Mouse (Mus musculus): ENCODE data around the gene Prim1.
"Not testable (repeated sequence)": the region's sequence is repeated elsewhere in the genome, so short reads cannot be mapped to it uniquely, and the experiment has no call there.

The Prim1 gene

DNA sequence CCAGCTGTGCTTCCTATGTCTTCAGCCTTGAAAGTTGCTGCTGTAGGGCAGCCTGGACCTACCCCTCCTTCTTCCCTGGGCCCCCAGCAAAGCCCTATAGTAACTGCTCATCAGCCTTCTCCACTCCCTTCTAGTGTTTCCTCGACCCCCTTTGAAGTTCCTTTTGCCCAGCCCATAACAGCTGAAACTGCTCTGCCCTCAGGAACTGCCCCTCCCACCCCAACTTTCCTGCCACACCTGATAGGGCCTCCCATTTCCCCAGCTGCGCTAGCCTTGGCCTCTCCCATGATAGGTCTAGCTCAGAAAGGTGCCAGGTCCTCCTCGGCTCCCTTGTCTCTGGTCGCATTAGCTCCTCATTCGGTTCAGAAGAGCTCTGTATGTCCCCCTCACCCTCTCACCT is 24.2 kb downstream of the Prim1 start:
- DNase-seq: peak in 1 of 2 experiments; percentile 13

- no peak for DNase-seq
Measured at GRCm38 (mm10) chr10:128039858-128040257, 24.9 kb downstream of the Prim1 start.

DNA sequence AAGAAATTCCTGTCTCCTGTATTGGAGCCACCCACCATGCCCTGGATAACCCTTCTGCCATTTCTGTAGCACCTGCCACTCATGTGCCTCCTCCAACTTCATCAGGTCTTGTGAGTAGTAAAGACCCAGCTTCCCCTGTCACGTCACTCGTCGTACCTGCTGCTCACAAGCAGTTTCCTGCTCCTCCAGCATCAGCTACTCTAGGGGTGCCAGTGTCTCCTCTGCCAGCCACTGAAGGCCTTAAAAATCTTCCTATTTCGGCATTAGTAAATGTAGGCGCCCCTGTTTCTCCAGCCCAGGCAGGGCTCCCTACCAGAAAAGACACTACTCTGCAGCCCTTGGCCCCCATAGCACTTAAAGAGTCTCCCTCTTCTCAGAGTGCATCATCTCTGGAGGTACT is 25.3 kb downstream of the Prim1 start:
- no peak for DNase-seq

DNA sequence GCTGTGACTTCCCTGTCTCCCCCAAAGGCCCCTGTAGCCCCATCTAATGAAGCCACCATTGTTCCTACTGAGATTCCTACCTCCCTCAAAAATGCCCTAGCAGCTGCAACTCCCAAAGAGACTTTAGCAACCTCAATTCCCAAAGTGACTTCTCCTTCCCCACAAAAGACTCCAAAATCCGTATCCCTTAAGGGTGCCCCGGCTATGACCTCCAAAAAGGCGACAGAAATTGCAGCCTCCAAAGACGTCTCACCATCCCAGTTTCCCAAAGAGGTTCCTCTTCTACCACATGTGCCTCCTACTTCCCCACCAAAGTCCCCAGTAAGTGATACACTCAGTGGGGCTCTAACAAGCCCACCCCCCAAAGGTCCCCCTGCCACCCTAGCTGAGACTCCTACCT is 26.7 kb downstream of the Prim1 start:
- no peak for DNase-seq

- DNase-seq: no peak
Measured at GRCm38 (mm10) chr10:128042466-128042865, 27.5 kb downstream of the Prim1 start.

DNA sequence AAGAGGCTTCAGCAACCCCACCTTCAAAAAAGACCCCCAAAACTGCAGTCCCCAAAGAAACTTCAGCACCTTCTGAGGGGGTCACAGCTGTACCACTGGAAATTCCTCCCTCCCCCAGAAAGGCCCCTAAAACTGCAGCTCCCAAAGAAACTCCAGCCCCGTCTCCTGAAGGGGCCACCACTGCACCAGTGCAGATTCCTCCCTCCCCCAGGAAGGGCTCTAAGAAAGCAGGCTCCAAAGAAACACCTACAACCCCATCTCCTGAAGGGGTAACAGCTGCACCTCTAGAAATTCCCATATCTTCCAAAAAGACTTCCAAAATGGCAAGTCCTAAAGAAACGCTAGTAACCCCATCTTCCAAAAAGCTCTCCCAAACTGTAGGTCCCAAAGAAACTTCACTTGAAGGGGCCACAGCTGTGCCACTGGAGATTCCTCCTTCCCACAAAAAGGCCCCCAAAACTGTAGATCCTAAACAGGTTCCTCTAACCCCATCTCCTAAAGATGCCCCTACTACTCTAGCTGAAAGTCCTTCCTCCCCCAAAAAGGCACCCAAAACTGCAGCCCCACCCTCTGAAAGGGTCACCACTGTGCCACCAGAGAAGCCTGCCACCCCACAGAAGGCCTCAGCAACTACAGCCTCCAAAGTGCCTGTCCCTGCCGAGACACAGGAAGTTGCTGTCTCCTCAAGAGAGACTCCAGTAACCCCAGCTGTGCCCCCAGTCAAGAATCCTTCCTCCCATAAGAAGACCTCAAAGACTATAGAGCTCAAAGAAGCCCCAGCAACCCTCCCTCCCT is 28.3 kb downstream of the Prim1 start:
- no peak for DNase-seq

DNA sequence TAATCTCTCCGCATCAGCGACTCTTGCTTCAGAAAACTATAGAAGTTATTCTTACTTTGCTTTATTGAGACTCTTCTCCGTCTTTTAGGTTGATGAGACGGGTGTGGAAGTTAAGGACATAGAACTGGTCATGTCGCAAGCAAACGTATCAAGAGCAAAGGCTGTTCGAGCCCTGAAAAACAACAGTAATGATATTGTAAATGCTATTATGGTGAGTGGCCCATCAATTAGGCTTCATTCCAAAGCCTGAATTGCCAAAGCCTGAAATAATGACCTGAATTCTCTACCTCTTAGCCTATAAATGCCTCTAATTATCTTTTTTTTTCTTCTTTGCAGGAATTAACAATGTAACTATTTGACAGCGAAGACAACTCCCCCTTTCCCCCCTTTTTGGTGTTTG is 33.2 kb downstream of the Prim1 start:
- DNase-seq: no peak

DNA sequence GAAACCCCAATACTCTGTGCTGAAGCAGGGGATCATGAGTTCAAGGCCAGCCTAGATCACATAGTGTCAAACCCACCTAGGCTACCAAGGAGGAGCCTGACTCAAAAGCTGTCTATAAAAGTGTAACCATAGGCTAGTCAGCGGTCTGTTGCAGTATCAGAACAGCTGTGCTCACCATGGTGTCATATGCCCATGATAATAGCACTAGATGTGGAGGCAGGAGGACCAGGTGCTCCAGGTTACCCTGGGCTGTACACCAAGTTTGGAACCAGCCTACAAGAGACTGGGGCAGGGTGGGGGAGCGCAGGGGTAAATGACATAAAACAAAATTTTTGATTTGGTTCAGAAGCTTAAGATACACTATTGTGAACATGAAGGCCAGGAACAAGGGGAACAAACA is 34.8 kb downstream of the Prim1 start:
- DNase-seq: no peak

DNA sequence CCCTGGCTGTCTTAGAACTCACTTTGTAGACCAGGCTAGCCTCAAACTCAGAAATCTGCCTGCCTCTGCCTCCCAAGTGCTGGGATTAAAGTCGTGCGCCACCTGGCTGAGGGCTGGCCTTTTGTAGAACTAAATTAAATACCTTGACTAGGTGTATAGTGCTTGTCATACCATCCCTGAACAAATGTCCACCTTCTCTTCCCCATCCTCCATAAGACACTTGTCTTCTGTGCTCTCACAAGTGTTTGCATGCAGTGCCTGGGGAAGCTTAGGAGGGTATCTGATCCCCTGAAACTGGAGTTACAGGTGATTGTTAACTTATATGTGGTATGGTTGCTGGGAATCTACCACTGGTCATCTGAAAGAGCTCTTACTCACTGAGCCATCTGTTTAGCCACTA is 35.4 kb downstream of the Prim1 start:
- no peak for DNase-seq

DNA sequence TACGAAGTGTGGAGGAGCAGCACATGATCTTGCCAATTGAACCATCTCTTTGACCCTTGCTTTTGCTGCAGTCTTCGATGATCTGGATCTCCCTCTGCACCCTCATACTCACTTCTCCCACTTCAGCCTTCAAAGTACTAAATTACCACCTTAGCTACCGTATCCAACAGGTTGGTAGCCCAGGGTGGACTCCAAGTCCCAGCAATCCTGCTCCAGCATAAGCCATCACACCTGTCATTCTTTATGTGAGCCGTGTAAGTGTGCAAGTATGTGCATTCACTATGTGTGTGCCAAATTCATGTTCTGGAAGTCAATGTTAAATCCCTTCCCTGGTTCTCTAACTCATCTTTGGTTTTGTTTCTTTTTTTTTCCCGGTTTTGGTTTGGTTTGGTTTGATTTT is 36.6 kb downstream of the Prim1 start:
- DNase-seq: no peak

GRCm38 (mm10) chr10:128052136-128052535 is 37.2 kb downstream of the Prim1 start:
- DNase-seq: not testable (repeated sequence)

DNA sequence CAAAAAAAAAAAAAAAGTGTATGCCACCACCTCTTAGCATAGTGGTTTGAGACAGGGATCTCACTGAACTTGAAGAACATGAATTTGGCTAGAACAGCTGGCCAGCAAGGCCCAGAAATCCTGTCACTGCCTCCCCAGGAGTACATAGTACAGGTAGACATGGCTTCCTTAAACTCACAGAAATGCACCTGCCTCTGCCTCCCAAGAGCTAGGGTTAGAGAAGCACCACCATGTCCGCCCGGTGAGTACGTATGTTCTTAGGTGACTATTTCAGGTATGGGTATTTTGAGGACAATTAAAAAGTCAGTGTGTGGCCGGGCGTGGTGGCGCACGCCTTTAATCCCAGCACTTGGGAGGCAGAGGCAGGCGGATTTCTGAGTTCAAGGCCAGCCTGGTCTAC is 38.0 kb downstream of the Prim1 start:
- no peak for DNase-seq

GRCm38 (mm10) chr10:128058184-128058583 is 43.2 kb downstream of the Prim1 start:
- no peak for DNase-seq

GRCm38 (mm10) chr10:128058601-128059151 is 43.7 kb downstream of the Prim1 start, which contains the start of gene Ptges3:
Gene Ptges3 (plus strand): TSS chr10:128058954.
- peak; percentile 95 to 97 for DNase-seq

GRCm38 (mm10) chr10:128059207-128059981 is 44.4 kb downstream of the Prim1 start:
- DNase-seq: peak; percentile 69 to 78

GRCm38 (mm10) chr10:128061109-128061508 is 46.1 kb downstream of the Prim1 start:
- no peak for DNase-seq

GRCm38 (mm10) chr10:128062221-128062989 is 47.4 kb downstream of the Prim1 start:
- DNase-seq: no peak

- no peak for DNase-seq
Measured at GRCm38 (mm10) chr10:128066072-128066471, 51.1 kb downstream of the Prim1 start.

DNA sequence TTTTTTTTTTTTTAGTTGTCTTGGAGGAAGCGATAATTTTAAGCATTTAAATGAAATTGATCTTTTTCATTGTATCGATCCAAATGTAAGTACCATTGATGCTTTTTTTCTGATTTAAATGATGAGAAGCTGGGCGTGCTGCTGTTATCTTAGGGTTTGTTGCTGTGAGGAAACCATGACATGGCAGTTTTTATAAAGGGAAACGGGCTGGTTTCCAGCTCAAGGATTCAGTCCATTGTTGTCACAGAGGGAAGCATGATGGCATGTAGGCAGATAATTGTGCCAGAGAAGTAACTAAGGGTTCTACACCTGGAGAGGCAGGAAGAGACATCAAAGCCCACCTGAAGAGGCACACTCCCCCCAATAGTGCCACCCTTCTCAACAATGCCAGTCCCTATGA is 54.2 kb downstream of the Prim1 start:
- no peak for DNase-seq

GRCm38 (mm10) chr10:128070432-128070831 is 55.5 kb downstream of the Prim1 start:
- DNase-seq: not testable (repeated sequence)

DNA sequence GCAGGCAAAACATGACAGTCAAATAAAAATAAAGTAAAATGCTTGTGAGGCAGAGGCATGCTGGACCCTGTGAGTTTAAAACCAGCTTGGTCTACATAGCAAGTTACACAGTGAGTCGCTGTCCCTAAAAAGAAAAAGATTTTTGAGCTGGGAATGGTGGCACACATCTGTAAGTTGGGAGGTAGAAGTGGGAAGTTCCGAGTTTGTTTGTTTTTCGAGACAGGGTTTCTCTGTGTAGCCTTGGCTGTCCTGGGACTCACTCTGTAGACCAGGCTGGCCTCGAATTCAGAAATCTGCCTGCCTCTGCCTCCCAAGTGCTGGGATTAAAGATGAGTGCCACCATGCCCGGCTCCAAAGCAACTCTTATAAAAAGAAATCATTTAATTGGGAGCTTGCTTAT is 63.3 kb downstream of the Prim1 start:
- not testable (repeated sequence) for DNase-seq

All from lung, adult 18-20 months (tissue).